Mouse (Mus musculus) adrenal gland, postnatal 10 days (tissue): ENCODE results near the gene St6gal2. TPM values are rescaled to one million over a fixed set of nuclear protein-coding genes. Genes with fewer than 3 reads are reported as not detected.

Source experiments
- DNase-seq: peaks from one replicate; pipeline ENCODE4 v3.0.0; 2021; ENCODE audit warnings: mixed read lengths
- long read RNA-seq, 2 experiments: library from polyadenylated mRNA; stranded (forward); transcript quantifications; one replicate each; pipeline ENCODE4 v2.0.0; 2021
- total RNA-seq, 2 experiments: library from RNA; stranded (reverse); gene quantifications; 2 replicates each; pipeline ENCODE4 v1.2.3; 2021

Gene St6gal2
- under 1 TPM; 0.36 to 0.48 TPM for total RNA-seq
- long read RNA-seq, experiment 1, partial matches to known transcripts = 0 of 2 reads
- long read RNA-seq, experiment 1, other reads (novel, unspliced or antisense) = 2 of 2 reads
- long read RNA-seq, experiment 2, partial matches to known transcripts = 0 of 1 reads
- long read RNA-seq, experiment 2, other reads (novel, unspliced or antisense) = 1 of 1 reads

- DNase-seq = peak; percentile 31
Observed at GRCm38 (mm10) chr17:55445250-55446184, at the start of gene St6gal2. TSS of gene St6gal2 (plus strand) at chr17:55445382.

GRCm38 (mm10) chr17:55406043-55406442 is 39.1 kb upstream of the St6gal2 start:
- DNase-seq = no peak

GRCm38 (mm10) chr17:55416519-55416918 is 28.7 kb upstream of the St6gal2 start:
- DNase-seq = no peak

GRCm38 (mm10) chr17:55446185-55446527 is 974 bp downstream of the St6gal2 start:
- peak; percentile 1 for DNase-seq

- DNase-seq = no peak
Observed at GRCm38 (mm10) chr17:55446698-55447097, 1.5 kb downstream of the St6gal2 start.

DNA sequence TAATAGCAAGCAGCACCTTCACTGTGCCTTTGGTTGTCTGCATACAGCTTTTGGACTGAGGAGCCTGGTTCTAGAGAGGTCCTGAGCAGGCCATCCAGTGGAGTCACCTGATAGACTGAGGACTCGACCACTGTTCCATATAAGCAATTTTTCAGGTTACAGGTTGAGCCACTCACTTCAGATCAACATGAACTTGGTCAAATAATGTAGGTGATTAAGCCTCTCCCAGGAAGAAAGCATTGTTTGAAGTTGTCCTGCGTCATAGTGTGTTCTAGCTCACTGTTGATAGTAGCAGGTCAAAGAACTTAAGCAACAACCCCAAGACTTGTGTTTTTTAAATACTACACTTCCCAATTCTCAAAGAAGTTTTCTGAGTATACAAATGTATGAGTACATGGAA is 5.8 kb downstream of the St6gal2 start:
- no peak for DNase-seq

GRCm38 (mm10) chr17:55454487-55454886 is 9.3 kb downstream of the St6gal2 start:
- DNase-seq = no peak

DNA sequence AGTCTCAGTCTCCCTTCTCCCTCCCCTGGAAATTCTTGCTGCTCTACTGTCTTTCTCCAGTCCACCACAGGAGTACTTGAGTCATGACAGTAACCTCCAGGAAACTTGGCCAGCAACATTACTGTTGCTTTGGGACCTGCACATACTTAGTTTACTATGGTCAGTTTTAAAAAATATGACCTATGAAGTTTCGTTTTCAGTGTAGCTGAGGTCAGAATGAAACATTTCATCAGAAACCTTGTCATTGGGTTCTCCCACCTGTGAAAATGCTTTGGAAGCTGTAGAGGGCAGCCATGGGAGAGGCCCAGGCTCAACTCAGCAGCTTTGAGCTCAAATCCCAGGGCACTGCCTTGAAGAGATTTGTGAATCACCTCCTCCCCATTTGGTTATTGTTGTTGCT is 15.0 kb downstream of the St6gal2 start:
- no peak for DNase-seq

DNA sequence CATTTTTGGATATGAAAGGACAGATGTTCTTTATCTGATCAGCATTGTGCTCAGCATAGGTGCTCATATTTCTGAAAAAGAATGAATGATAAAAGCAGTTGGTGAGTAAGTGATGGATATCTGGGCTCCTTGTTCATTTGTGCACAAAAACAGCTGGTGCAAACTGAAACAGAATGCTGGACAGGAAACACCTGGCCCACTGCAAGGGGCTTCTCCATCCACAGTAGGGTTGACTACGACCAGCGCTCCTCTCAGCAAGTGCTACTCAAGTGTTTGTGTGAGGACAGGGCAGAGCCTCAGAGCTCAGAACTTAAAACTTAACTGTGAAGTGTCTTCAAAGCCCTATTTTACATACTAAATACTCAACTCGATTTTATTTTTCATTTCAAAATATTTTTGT is 22.4 kb downstream of the St6gal2 start:
- no peak for DNase-seq

GRCm38 (mm10) chr17:55468963-55469362 is 23.8 kb downstream of the St6gal2 start:
- DNase-seq = no peak

GRCm38 (mm10) chr17:55475974-55476373 is 30.8 kb downstream of the St6gal2 start:
- DNase-seq = no peak

DNA sequence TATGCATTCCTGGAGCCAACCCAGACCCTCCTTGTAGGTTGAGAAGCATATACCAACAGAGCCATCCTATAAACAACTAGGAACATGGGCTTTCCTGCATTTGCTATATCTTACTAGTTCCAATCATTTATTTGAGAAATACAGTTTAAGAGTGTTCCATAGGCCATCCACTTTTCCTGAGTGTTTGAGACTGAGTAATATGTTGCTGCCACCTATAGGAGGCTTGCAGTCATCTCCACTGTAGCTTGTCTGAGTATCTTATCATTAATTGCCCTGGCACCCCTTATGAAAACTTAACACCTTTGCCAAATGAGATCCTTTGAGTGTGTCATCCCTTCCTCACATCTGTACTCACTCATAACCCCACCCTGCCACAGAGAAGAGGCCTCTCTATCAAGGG is 32.2 kb downstream of the St6gal2 start:
- no peak for DNase-seq

GRCm38 (mm10) chr17:55479367-55479766 is 34.2 kb downstream of the St6gal2 start:
- no peak for DNase-seq

- no peak for DNase-seq
Observed at GRCm38 (mm10) chr17:55484108-55484870, 39.1 kb downstream of the St6gal2 start.

GRCm38 (mm10) chr17:55531872-55532271 is 86.7 kb downstream of the St6gal2 start:
- no peak for DNase-seq

DNA sequence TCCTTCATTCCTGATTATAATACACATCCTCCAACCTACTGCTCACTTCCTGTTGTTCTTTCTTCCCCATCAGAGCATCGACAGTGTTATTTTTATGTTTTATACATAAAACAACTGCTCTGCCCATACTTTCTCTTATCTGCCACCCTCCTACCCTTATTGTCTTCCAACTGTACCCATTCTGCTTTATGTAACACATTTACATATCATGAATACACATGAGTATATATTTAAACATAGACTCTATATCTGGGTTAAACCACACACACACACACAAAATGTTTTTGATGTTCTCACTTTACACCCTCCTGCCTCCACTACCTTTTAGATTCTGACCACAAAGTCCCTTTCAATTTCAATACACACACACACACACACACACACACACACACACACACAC is 103.3 kb downstream of the St6gal2 start:
- no peak for DNase-seq

DNA sequence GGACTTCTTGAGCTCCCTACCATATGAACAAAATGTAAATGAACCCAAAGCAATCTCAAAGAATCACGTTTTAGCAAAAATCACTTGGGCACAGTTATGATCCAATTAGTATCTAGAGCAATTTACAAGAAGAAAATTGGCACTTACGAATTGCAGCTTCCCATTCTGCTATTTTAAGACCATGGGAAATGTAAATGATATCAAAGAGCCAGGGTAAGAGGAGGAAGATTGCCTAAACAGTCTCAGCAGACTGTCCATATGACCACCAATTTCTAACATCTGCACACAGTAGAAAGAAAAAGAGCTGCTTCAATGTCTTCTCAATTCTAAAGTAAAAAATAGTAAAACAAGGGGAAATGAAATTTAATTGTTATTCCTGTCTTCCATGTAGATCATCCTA is 116.6 kb downstream of the St6gal2 start:
- DNase-seq = no peak

Other genes starting within 250 kb of the St6gal2 start
- gene Vmn2r118, start 179.8 kb downstream of the St6gal2 start, total RNA-seq = not detected